Mouse (Mus musculus): ENCODE results near the gene Majin. TPM values are rescaled to one million over a fixed set of nuclear protein-coding genes. Genes with fewer than 3 reads are reported as not detected.
A peak's percentile ranks its signal among the peaks of the same experiment; 100 is the strongest.

Gene Majin
- polyA plus RNA-seq, 1 experiment, result not detected

GRCm38 (mm10) chr19:6253021-6253420 lies 68.8 kb downstream of the Majin start:
- Histone ChIP-seq H3K79me2 (ENCODE audit: control insufficient read depth, insufficient read depth) (no peaks in the 10 kb centered on the region), H3ac (ENCODE audit: control insufficient read depth, insufficient read length) (no peak overlapping the region), H3K4me2 (ENCODE audit: low read depth) (no peak overlapping the region), H3K27me3 (ENCODE audit: control insufficient read depth, insufficient read depth, insufficient read length) (no peaks in the 10 kb centered on the region), H3K36me3 (ENCODE audit: control insufficient read depth, insufficient read depth) (no peaks in the 10 kb centered on the region), H3K4me3 (no peak overlapping the region)
- TF ChIP-seq REST (IDR thresholded peaks at IDR 0.05; ENCODE audit: insufficient read depth, insufficient read length), result no peak
- no peak for TF ChIP-seq TCF12 (IDR thresholded peaks at IDR 0.05; ENCODE audit: insufficient read depth, poor library complexity, severe bottlenecking)
- TF ChIP-seq MAX (IDR thresholded peaks at IDR 0.05; ENCODE audit: low read depth), result no peak
- TF ChIP-seq CEBPB (IDR thresholded peaks at IDR 0.05; ENCODE audit: insufficient read depth, poor library complexity, severe bottlenecking), result no peak
- peak in 2 of 3 experiments; percentile 84 to 87 for TF ChIP-seq MYOG (IDR thresholded peaks at IDR 0.05; ENCODE audit: control insufficient read depth in 1 of 3, insufficient read depth in 1 of 3, insufficient read length in 2 of 3, low read depth in 2 of 3)
- TF ChIP-seq TCF3 (IDR thresholded peaks at IDR 0.05; ENCODE audit: insufficient read length, low read depth), result peak; percentile 41
- TF ChIP-seq POLR2AphosphoS2 (IDR thresholded peaks at IDR 0.05; ENCODE audit: insufficient read length, low read depth), result no peak
- peak in 2 of 3 experiments; percentile 63 to 70 for TF ChIP-seq MYOD1 (IDR thresholded peaks at IDR 0.05; ENCODE audit: control insufficient read depth in 1 of 3, insufficient read length in 2 of 3, low read depth in 2 of 3)

GRCm38 (mm10) chr19:6260428-6260827 lies 76.2 kb downstream of the Majin start:
- peaks cover 3% of the 10 kb centered on the region for H3K36me3 ChIP-seq (ENCODE audit: control insufficient read depth, insufficient read depth)
- no peaks in the 10 kb centered on the region for H3K79me2 ChIP-seq (ENCODE audit: control insufficient read depth, insufficient read depth)
- H3K27me3 ChIP-seq (ENCODE audit: control insufficient read depth, insufficient read depth, insufficient read length), result no peaks in the 10 kb centered on the region
- TF ChIP-seq REST (IDR thresholded peaks at IDR 0.05; ENCODE audit: insufficient read depth, insufficient read length) (no peak), MAX (IDR thresholded peaks at IDR 0.05; ENCODE audit: low read depth) (no peak), USF1 (IDR thresholded peaks at IDR 0.05; ENCODE audit: low read depth) (no peak), TCF3 (IDR thresholded peaks at IDR 0.05; ENCODE audit: insufficient read length, low read depth) (no peak), MYOD1 (IDR thresholded peaks at IDR 0.05; ENCODE audit: control insufficient read depth in 1 of 3, insufficient read length in 2 of 3, low read depth in 2 of 3) (no peak), E2F4 (IDR thresholded peaks at IDR 0.05; ENCODE audit: insufficient read depth) (no peak), MYOG (IDR thresholded peaks at IDR 0.05; ENCODE audit: control insufficient read depth in 1 of 3, insufficient read depth in 1 of 3, insufficient read length in 2 of 3, low read depth in 2 of 3) (no peak), SRF (IDR thresholded peaks at IDR 0.05; ENCODE audit: control insufficient read depth, insufficient read length, low read depth) (no peak), TCF12 (IDR thresholded peaks at IDR 0.05; ENCODE audit: insufficient read depth, poor library complexity, severe bottlenecking) (no peak), CEBPB (IDR thresholded peaks at IDR 0.05; ENCODE audit: insufficient read depth, poor library complexity, severe bottlenecking) (no peak), POLR2AphosphoS2 (IDR thresholded peaks at IDR 0.05; ENCODE audit: insufficient read length, low read depth) (no peak), POLR2A (IDR thresholded peaks at IDR 0.05; ENCODE audit: insufficient read length, low read depth) (no peak)
- H3ac ChIP-seq (ENCODE audit: control insufficient read depth, insufficient read length), result no peak overlapping the region
- no peak overlapping the region for H3K4me2 ChIP-seq (ENCODE audit: low read depth)
- H3K4me3 ChIP-seq, result no peak overlapping the region

GRCm38 (mm10) chr19:6260946-6261345 lies 76.8 kb downstream of the Majin start:
- Histone ChIP-seq H3K4me2 (ENCODE audit: low read depth) (no peak overlapping the region), H3K79me2 (ENCODE audit: control insufficient read depth, insufficient read depth) (no peaks in the 10 kb centered on the region), H3K36me3 (ENCODE audit: control insufficient read depth, insufficient read depth) (peaks cover 3% of the 10 kb centered on the region), H3ac (ENCODE audit: control insufficient read depth, insufficient read length) (no peak overlapping the region), H3K4me3 (no peak overlapping the region), H3K27me3 (ENCODE audit: control insufficient read depth, insufficient read depth, insufficient read length) (no peaks in the 10 kb centered on the region)
- no peak for TF ChIP-seq E2F4 (IDR thresholded peaks at IDR 0.05; ENCODE audit: insufficient read depth)
- TF ChIP-seq MYOG (IDR thresholded peaks at IDR 0.05; ENCODE audit: control insufficient read depth in 1 of 3, insufficient read depth in 1 of 3, insufficient read length in 2 of 3, low read depth in 2 of 3), result no peak
- no peak for TF ChIP-seq USF1 (IDR thresholded peaks at IDR 0.05; ENCODE audit: low read depth)
- no peak for TF ChIP-seq POLR2A (IDR thresholded peaks at IDR 0.05; ENCODE audit: insufficient read length, low read depth)
- no peak for TF ChIP-seq REST (IDR thresholded peaks at IDR 0.05; ENCODE audit: insufficient read depth, insufficient read length)
- TF ChIP-seq MAX (IDR thresholded peaks at IDR 0.05; ENCODE audit: low read depth), result no peak
- TF ChIP-seq MYOD1 (IDR thresholded peaks at IDR 0.05; ENCODE audit: control insufficient read depth in 1 of 3, insufficient read length in 2 of 3, low read depth in 2 of 3), result no peak
- TF ChIP-seq POLR2AphosphoS2 (IDR thresholded peaks at IDR 0.05; ENCODE audit: insufficient read length, low read depth), result no peak
- TF ChIP-seq SRF (IDR thresholded peaks at IDR 0.05; ENCODE audit: control insufficient read depth, insufficient read length, low read depth), result no peak
- TF ChIP-seq TCF12 (IDR thresholded peaks at IDR 0.05; ENCODE audit: insufficient read depth, poor library complexity, severe bottlenecking), result no peak
- TF ChIP-seq CEBPB (IDR thresholded peaks at IDR 0.05; ENCODE audit: insufficient read depth, poor library complexity, severe bottlenecking), result no peak
- TF ChIP-seq TCF3 (IDR thresholded peaks at IDR 0.05; ENCODE audit: insufficient read length, low read depth), result no peak

DNA sequence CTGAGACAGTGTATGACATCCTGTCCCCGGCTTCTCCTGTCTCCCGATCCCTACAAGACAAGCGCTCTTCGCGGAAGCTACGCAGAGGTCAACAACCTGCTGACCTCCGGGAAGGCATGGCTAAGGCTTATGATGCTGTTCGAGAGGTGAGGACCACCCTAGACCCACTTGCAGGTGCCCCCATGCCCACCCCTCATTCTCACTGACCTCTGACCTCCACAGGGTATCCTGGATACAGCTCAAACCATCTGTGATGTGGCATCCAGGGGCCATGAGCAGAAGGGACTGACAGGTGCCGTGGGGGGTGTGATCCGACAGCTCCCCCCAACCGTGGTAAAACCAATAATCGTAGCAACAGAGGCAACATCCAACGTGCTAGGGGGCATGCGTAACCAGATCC lies 77.2 kb downstream of the Majin start:
- TF ChIP-seq REST (IDR thresholded peaks at IDR 0.05; ENCODE audit: insufficient read depth, insufficient read length), result no peak
- no peak for TF ChIP-seq SRF (IDR thresholded peaks at IDR 0.05; ENCODE audit: control insufficient read depth, insufficient read length, low read depth)
- no peak for TF ChIP-seq USF1 (IDR thresholded peaks at IDR 0.05; ENCODE audit: low read depth)
- no peak for TF ChIP-seq MAX (IDR thresholded peaks at IDR 0.05; ENCODE audit: low read depth)
- no peak for TF ChIP-seq TCF3 (IDR thresholded peaks at IDR 0.05; ENCODE audit: insufficient read length, low read depth)
- no peak for TF ChIP-seq POLR2AphosphoS2 (IDR thresholded peaks at IDR 0.05; ENCODE audit: insufficient read length, low read depth)
- TF ChIP-seq POLR2A (IDR thresholded peaks at IDR 0.05; ENCODE audit: insufficient read length, low read depth), result no peak
- TF ChIP-seq E2F4 (IDR thresholded peaks at IDR 0.05; ENCODE audit: insufficient read depth), result no peak
- TF ChIP-seq MYOG (IDR thresholded peaks at IDR 0.05; ENCODE audit: control insufficient read depth in 1 of 3, insufficient read depth in 1 of 3, insufficient read length in 2 of 3, low read depth in 2 of 3), result no peak
- TF ChIP-seq CEBPB (IDR thresholded peaks at IDR 0.05; ENCODE audit: insufficient read depth, poor library complexity, severe bottlenecking), result no peak
- Histone ChIP-seq H3K4me2 (ENCODE audit: low read depth) (no peak overlapping the region), H3K27me3 (ENCODE audit: control insufficient read depth, insufficient read depth, insufficient read length) (no peaks in the 10 kb centered on the region), H3K36me3 (ENCODE audit: control insufficient read depth, insufficient read depth) (peaks cover 3% of the 10 kb centered on the region), H3K4me3 (no peak overlapping the region), H3K79me2 (ENCODE audit: control insufficient read depth, insufficient read depth) (no peaks in the 10 kb centered on the region), H3ac (ENCODE audit: control insufficient read depth, insufficient read length) (no peak overlapping the region)
